Mouse (Mus musculus) kidney, adult 2 months (tissue): ENCODE measurements around the gene Anp32e.

Source experiments
- CTCF ChIP-seq: fragments of 200-500 bp; conservative IDR thresholded peaks from 2 replicates; pipeline ENCODE4 v1.5.1; 2011; ENCODE audit warnings: low read depth, mild to moderate bottlenecking, control low read depth, low read length, moderate library complexity, mixed read lengths; ENCODE audit not compliant: insufficient read depth, insufficient read length
- POLR2A ChIP-seq: fragments of 200-500 bp; IDR thresholded peaks from one replicate; pipeline ENCODE4 v1.6.1; 2011; ENCODE audit warnings: low read depth, low read length, control low read depth

DNA sequence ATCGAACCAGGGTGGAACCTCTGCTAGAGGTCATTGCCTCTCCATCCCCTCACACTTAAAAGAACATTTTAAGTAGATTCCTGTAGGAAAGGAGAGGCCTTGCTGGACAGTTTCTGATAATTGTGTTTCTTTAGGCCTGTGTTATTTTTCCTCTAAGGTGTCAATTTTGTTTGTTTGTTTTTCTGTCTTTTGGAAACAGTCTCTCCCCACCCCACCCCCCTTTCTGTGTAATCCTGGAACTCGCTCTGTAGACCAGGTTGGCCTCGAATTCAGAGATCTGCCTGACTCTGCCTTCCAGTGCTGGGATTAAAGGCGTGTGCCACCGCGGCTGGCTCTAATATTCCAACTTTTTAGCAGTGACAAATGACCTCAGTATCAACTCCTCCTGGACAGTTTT, 787 bp upstream of the Anp32e start:
- TF ChIP-seq CTCF (no peak), POLR2A (no peak)
